Mouse (Mus musculus) ES-Bruce4 (cell line): ENCODE results near the gene Cdh10.

Experiments
- CTCF ChIP-seq: IDR thresholded peaks from one replicate; pipeline ENCODE4 v1.8.1; 2011; ENCODE audit warnings: low read depth, low read length
- EP300 ChIP-seq: IDR thresholded peaks from 2 replicates; pipeline ENCODE4 v1.6.1; 2011; ENCODE audit warnings: low read depth, low read length; ENCODE audit not compliant: insufficient read depth
- POLR2A ChIP-seq: IDR thresholded peaks from one replicate; pipeline ENCODE4 v1.8.1; 2011; ENCODE audit warnings: low read length; ENCODE audit not compliant: insufficient read depth

DNA sequence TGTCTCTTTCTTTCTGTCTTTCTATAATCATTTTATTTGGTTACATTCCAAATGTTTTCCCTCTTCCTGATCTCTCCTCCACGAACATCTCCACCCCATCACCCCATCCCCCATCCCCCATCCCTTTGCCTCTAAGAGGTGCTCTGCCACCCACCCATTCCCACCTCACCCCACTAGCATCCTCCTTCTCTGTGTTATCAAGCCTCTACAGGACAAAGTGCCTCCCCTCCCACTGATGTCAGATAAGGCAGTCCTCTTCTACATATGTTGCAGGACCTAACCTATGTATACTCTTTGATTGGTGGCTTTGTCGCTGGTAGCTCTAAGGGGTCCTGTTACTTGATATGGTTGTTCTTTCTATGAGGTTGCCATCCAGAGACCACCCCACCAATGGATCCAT is 23.0 kb downstream of the Cdh10 start:
- TF ChIP-seq CTCF (no peak), POLR2A (no peak), EP300 (no peak)
